Mouse (Mus musculus): ENCODE data around the gene Naa60. TPM values are rescaled to one million over a fixed set of nuclear protein-coding genes. Genes with fewer than 3 reads are reported as not detected.

Gene Naa60
- polyA plus RNA-seq, 1 experiment from 2014 or later, result 60.6 TPM

DNA sequence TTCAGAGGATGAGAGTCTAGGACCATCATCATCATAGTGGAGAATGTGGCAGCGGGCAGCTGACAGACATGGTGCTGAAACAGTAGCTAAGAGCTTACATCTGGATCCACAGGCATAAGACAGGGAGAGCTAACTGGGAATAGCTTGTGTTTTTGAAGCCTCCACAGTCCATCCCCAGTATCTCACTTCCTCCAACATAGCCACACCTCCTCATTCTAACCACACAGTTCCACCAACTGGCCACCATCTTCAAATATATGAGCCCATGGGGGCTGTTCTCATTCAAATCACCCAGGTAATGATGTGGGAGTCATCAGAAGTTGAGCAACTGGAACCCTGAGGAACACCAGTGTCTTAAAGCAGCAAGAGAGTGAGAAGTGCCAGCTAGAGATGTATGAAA is 79.0 kb downstream of the Naa60 start:
- Histone ChIP-seq H3K4me2 (no peak overlapping the region), H3K27me3 (no peaks in the 10 kb centered on the region), H3K9ac (no peak overlapping the region), H3K9me3 (no peaks in the 10 kb centered on the region), H3K4me3 (replicated peaks) (no peak overlapping the region), H3K27ac (no peak overlapping the region), H3K36me3 (replicated peaks) (no peaks in the 10 kb centered on the region), H3K4me1 (no peaks in the 10 kb centered on the region)
- no peak for ATAC-seq (ENCODE audit: low FRiP score)
- 100% methylated on average over 1 of the region's 1 CpGs for WGBS

Small RNA genes lying within 50 kb of the gene (microRNA-seq; reads per million reads assigned to microRNA genes)
- gene Gm23493, result not detected

Other genes with a start within 250 kb of the Naa60 start
- not detected in 2 replicates for gene Mefv, start 154.3 kb upstream of the Naa60 start, polyA plus RNA-seq (2016; fragmentation: Nextera tagmentation; extraction: Ambion mirVana)
- 52.6 and 56.5 TPM in 2 replicates for gene Zfp263, start 128.3 kb upstream of the Naa60 start, polyA plus RNA-seq (2016; fragmentation: Nextera tagmentation; extraction: Ambion mirVana)
- 0.60 and 1.1 TPM in 2 replicates for gene Olfr15, start 41.5 kb upstream of the Naa60 start, polyA plus RNA-seq (2016; fragmentation: Nextera tagmentation; extraction: Ambion mirVana)
- 1.8 and 2.2 TPM in 2 replicates for gene Zfp174, start 25.1 kb upstream of the Naa60 start, polyA plus RNA-seq (2016; fragmentation: Nextera tagmentation; extraction: Ambion mirVana)
- 9.7 and 12.9 TPM in 2 replicates for gene Zfp597, start 12.2 kb downstream of the Naa60 start, polyA plus RNA-seq (2016; fragmentation: Nextera tagmentation; extraction: Ambion mirVana)
- gene Gm20695, start 12.3 kb downstream of the Naa60 start, polyA plus RNA-seq (2016; fragmentation: Nextera tagmentation; extraction: Ambion mirVana), result 1.5 and 3.9 TPM in 2 replicates
- gene 1700037C18Rik, start 36.3 kb downstream of the Naa60 start, polyA plus RNA-seq (2016; fragmentation: Nextera tagmentation; extraction: Ambion mirVana), result 8.2 and 9.2 TPM in 2 replicates
- gene Cluap1, start 36.4 kb downstream of the Naa60 start, polyA plus RNA-seq (2016; fragmentation: Nextera tagmentation; extraction: Ambion mirVana), result 25.5 and 28.1 TPM in 2 replicates
- gene Nlrc3, start 104.3 kb downstream of the Naa60 start, polyA plus RNA-seq (2016; fragmentation: Nextera tagmentation; extraction: Ambion mirVana), result 0.41 and 0.83 TPM in 2 replicates
- 29.5 and 31.3 TPM in 2 replicates for gene Slx4, start 131.4 kb downstream of the Naa60 start, polyA plus RNA-seq (2016; fragmentation: Nextera tagmentation; extraction: Ambion mirVana)
- gene Dnase1, start 164.6 kb downstream of the Naa60 start, polyA plus RNA-seq (2016; fragmentation: Nextera tagmentation; extraction: Ambion mirVana), result 4.2 and 6.7 TPM in 2 replicates
- gene Trap1, start 205.5 kb downstream of the Naa60 start, polyA plus RNA-seq (2016; fragmentation: Nextera tagmentation; extraction: Ambion mirVana), result 63.1 and 68.3 TPM in 2 replicates